Mouse (Mus musculus): ENCODE measurements around the gene Ace2.
A peak's percentile ranks its signal among the peaks of the same experiment; 100 is the strongest.

The Ace2 gene

GRCm38 (mm10) chrX:164179746-164180145, 40.6 kb downstream of the Ace2 start:
- DNase-seq (ENCODE audit: low spot score in 2 of 2) = peak; percentile 5 to 34

GRCm38 (mm10) chrX:164183844-164184243, 44.7 kb downstream of the Ace2 start:
- peak; percentile 2 to 11 for DNase-seq (ENCODE audit: low spot score in 2 of 2)

GRCm38 (mm10) chrX:164189880-164190279, 50.7 kb downstream of the Ace2 start:
- DNase-seq (ENCODE audit: low spot score in 2 of 2) = no peak

- no peak for DNase-seq (ENCODE audit: low spot score in 2 of 2)
These were observed 58.5 kb downstream of the Ace2 start for GRCm38 (mm10) chrX:164197679-164198078.

- DNase-seq (ENCODE audit: low spot score in 2 of 2) = no peak
These were observed 61.4 kb downstream of the Ace2 start for GRCm38 (mm10) chrX:164200547-164200946.

- DNase-seq (ENCODE audit: low spot score in 2 of 2) = no peak
These were observed 82.9 kb downstream of the Ace2 start for GRCm38 (mm10) chrX:164221989-164222388.

GRCm38 (mm10) chrX:164233380-164233779, 94.2 kb downstream of the Ace2 start:
- DNase-seq (ENCODE audit: low spot score in 2 of 2) = no peak

Data from frontal cortex, postnatal 25 days (tissue).